Mouse (Mus musculus): ENCODE data around the gene Spock1. TPM values are rescaled to one million over a fixed set of nuclear protein-coding genes. Genes with fewer than 3 reads are reported as not detected.

Spock1 gene
- total and polyA plus RNA-seq, 3 experiments: 6.2 to 12.2 (median 8.0) TPM

DNA sequence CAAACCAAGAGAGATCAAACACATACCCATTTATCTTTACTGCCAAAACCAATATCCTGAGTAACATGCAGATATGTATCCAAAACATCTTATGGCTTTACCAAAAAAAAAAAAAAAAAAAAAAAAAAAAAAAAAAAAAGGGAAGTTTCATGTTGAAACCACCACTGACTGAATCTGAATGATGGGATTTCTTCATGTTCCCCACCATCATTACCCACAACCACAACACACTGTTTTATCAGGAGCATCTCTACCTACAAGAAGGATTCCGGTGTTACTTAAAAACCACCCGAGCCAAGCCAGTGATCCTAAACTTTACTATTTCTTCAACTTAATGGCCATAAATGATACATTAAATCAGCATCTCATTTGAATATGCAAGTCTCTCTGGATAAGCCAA is 109.5 kb downstream of the Spock1 start:
- no peak for DNase-seq

DNA sequence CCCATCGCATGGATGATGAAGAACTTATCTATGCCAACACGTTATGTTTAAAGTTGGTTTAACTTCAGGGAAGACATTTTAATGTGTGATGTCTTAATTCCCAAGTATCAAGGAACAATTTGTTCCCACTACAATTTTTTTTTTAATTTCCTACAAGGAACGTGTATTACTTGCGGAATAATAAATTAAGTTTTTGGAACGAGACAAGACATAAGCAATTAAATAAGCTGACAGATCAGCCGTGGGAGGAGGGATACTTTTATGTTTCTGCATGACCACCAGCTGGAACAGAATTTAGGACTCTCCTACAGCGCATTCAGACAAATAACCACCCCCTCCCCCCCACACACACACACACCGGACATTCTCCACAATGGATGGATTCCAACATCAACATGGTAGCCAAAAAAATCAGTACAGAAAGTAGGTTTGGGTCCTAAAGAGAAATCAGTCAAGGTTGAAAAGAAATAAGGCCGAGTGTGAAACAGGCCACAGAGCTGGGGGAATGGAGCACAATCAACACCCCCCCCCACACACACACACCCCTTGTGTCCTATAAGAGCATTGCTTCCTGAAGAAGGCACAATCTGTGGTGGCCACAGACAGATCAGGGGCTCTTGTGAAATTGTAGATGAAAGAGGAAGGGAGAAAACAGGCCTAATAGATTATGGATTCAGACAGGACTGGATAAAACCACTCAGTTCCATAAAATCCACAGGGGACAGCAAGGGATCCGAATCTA is 111.0 kb downstream of the Spock1 start:
- no peak for DNase-seq

DNA sequence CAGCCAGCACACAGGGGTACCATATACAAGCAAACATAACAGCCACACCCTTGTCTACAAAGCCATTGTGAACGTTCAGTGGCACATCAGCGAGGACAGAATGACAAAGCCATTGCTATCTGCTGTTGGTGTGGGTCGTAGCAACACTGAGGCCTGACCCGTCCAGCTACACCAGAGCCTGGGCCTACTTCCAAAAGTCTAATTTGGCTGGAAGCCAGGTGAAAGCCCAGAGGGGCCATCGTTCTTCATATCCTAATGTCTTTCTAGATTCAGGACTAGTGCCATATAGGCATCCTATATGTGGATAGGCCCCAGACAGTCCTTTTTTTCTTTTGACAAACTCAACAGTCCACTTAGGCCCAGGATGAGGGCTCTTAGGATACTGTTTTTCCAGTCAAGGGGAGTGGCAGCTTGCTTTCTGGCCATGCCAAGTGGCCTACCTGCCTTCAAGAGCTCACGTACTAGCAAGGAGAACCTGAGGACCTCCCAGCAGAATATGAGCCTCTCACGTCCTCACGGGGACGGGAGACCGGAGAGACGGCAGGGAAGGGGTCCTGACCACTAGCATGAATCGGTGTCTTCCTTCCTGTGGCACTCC is 114.4 kb downstream of the Spock1 start:
- no peak for DNase-seq

DNA sequence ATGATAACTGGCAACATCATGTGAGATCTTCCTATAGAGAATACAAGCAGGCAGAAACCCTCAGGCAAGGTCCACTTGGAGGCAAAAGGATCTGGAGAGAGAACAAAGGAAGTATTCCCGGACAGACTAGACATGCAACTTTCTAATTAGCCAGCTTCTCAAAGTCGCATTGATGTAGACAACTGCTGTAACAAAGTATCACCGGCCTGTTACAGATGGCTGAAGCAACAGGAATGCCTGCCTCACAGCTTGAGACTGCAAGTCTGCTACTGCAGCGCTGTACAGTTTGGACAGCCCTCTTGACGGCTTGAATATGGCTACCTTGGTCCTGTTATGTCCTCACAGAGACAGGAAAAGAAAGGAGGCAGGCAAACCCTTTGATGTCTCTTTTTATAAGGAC is 118.3 kb downstream of the Spock1 start:
- DNase-seq: no peak

DNA sequence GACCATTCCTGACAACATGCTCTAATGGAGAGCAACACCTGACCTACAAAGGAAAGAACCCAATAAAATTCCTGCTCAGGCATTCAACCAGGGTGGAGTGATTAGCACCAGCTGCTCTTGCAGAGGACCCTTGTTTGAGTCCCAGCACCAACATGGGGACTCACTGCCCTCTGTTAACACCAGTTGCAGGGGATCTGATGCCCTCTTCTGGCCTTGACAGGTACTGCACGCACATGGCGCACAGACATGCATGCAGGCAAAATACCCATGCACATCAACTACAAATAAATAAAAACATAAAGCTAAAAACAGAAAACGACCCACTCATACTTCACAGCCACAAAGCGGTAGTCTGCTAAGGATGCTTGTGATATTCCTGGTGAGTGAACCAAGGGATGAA is 119.8 kb downstream of the Spock1 start:
- DNase-seq: no peak

DNA sequence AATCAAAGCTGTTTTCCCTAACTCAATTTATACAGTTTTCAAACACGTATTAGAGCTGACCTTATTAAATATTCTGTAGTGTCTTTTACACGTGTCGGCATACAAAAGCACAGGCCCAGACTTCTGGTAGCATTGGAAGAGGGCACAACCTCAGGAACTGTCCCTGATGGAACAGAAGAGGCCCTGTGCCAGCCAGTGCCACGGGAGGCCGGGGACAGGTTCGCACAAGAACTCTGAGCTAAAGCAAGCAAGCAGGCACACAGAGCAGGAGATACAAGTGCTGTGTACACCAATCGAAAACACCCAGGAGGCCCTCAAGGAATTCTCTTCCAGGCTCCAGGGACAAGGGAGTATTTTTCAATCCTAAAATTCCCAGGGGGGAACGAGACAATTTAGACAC is 121.9 kb downstream of the Spock1 start:
- DNase-seq: no peak

DNA sequence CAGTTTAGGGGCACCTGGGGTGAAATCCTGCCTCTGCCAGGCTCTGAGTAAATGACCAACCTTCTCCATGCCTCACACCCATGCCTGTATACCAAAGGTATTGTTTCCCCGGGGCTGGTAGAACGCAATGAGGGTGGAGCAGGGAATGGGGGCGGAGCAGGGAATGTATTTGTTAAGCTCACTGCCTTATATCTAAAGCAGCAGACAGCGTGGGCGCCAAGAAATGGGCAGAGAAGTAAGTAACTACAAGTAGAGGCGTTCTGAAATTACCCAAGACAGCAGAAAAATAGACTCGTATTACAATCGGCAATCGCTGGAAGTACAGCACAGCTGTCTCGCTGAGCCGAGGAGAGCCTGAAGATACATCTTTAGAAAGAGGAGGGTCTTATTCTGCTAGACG is 125.2 kb downstream of the Spock1 start:
- no peak for DNase-seq

DNA sequence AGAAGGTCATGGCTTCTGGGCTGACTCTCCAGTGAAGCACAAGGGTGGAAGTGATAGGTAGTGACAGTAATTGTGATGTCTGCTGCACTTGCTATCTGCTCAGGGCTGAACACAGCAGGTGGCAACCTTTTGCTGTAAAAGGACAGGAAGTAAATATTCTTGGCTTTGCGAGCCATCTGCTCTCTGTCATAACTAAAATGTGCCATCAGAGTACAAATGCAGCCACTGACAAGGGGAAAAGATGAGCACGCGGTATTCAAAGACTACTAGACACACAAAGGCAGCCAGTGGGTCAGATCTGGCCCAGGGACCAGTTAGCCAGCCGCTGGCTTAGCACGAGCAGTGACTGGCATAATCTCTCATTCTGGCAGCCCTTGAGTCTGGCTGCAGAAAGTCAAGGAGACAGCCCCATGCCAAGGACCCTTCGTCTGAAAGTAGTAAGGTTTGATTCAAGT is 126.0 kb downstream of the Spock1 start:
- DNase-seq: no peak

DNA sequence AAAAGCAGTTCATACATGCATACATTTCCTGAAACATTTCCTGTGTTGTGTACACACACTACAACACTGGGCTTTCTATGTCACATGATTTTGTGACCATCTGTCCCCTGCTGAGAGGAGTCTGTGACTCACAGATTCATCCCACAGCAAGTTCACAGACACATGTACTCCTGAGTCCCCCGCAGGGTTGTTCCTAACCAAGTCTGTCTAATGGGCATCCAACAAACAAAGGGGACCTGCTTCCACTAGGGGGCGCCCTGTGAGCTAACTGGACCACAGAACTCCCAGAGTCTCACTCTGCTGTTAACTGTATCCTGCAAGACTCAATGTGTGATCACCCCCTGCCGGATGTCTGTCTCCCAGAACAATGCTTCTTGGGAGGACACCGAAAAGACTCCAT is 129.0 kb downstream of the Spock1 start:
- DNase-seq: no peak

DNA sequence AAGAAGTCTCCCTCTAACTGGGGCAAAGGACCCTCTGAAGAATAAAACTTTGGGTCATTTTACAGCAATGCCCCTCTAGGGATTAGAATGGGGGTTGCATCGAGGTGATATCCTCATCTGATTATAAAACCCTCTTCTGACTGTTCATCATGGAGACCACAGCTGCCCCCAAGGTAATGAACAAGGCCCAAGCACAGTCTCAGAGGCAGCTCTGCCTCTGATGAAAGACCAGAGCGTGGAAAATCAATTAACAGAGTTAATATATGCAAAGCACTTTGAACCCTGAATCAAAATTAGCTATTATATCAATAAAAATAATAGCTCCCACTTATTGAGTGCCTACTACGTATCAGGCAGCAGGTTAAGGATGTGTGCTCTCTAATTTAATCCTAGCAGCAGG is 129.6 kb downstream of the Spock1 start:
- no peak for DNase-seq

DNA sequence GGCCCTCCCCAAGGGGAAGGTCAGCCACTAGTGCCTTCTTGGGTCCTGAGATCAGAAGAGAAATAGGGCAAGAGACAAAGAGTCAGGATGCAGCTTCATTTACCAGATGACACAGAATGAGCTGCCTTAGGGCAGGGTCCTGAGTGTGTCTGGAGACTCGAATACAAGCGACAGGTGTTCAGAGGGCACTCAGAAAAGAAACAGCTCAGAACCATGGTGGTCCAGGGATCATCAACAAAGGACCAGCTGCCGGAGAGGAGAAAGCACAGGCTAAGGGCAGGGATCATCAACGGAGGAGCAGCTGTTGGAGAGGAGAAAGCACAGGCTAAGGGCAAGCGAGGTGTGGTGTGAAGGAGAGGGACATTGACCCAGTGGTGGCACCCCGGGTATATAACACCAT is 136.1 kb downstream of the Spock1 start:
- DNase-seq: no peak

DNA sequence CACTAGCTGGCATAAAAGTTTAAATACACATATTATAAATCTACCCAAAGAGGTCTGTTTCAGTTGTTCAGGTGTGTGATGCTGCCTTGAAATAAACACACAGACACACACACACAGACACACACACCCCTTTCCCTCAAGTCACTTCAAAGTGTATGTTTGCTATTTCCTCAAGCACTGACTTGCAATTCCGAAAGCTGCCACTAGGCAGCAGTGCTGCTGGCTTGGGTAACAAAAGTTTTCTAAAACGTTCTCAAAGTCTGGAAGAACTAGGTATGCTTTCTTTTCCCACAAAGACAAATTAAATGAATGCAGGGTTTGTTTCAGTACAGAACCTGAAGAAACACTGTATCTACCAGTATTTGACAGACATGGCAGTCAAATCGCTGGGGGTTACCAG is 141.4 kb downstream of the Spock1 start:
- DNase-seq: no peak

DNA sequence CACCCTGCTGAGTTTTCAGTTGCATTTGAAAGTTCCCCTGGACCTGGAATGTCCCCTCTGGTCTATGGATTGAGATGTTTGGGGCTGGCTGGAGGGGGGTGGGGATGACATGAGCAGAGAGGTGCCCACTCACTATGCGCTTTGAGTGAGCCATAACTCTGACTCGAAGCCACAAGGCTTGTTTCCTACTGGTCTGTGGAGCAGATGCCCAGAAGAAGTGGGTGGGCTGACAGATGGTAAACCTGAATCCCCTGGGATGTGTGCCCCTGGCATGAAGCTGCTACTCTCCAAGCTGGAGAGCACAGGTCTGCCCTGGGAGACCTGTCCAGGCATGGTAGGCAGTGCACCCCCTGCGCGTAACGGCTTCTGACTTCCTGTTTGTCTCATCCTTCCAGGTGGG is 147.0 kb downstream of the Spock1 start:
- DNase-seq: no peak

DNA sequence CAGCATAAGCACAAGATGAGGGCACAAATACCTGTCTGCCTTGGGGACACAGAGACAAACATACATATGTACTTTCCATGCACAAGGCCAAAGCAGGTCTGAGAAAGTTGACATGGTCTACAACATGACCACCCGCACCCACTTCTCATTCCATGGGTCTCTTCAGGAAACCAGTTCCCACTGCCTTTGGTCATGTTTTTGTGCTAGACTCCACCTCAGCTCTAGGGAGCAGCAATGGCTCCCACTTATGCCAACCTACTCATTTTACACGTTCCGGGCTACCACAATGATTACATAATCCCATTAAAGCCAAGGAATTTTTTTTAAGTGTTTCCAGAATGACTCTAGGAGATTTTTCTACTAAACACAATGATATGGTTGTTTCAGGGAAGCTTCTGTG is 147.5 kb downstream of the Spock1 start:
- no peak for DNase-seq

DNA sequence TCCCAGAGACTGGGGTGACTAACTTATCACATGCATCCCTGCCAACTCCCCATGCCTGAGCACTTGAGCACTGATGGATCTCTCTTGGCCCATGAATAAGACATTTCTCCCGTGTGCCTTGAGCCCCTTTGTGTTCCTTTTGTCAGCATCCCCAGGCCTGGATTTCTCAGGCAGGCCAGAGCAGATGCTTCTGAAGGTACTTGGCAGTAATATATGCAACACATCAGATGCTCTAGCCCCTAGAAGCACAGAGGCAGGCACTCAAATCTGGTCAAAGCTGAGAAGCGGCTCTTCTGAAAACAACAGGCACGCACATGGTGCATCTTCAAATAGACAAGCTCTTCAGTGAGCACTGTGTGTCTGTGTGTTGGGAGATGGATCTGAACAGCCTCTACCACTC is 151.8 kb downstream of the Spock1 start:
- no peak for DNase-seq

DNA sequence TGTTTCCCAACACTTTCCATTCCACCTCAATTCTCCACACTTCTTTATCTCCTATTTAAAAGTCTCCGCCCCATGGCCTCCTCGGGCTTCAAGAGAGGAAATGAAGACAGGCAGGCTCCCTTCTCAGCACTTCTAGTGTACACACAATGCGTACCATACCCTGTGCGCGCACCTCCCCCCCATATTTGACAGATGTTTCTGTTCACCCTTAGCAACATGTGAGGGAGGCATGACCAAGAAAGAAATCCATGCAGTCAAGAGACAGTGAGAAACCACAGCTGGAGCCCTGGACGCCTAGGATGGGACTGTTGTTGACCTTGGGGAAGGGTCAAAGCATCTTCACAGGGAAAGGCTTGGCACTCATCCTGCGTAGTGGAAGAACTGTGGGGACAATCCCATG is 157.3 kb downstream of the Spock1 start:
- no peak for DNase-seq

DNA sequence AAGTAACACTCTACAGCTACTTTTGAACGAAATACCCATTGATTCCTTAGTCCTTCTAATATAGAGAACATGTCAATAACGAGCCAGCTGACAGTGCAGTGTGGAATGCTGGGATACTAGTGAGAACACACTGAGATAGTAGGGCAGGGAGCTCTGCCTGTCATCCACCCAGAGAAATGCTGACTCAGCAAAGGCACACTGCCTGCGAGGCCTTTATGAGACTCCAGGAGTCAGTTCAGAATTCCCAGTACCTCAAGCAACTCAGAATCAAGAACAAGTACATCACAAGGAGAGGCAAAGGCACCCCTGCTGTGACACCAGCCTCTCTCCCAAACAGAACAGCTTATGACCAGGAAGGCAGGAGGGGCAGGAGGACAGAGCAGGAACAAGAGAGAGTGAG is 163.5 kb downstream of the Spock1 start:
- no peak for DNase-seq

DNA sequence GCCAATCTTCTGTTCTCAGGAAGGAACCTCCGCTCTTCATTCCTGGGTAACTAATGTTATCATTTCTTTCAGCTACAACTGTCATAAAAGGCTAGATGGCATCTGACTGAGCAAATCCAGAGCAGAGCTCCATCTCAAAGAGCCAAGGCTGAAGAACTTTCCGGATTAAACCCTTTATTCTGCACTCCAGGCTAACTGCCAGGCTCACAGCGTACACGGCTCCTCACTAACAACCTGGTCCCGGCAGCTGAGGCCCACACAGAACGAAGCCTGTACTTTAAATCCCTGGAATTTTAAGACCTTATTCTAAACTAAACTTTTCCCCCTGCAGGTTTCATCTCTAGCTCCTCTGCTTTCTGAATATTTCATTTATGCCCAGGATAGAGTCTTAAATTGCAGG is 166.9 kb downstream of the Spock1 start:
- DNase-seq: no peak

DNA sequence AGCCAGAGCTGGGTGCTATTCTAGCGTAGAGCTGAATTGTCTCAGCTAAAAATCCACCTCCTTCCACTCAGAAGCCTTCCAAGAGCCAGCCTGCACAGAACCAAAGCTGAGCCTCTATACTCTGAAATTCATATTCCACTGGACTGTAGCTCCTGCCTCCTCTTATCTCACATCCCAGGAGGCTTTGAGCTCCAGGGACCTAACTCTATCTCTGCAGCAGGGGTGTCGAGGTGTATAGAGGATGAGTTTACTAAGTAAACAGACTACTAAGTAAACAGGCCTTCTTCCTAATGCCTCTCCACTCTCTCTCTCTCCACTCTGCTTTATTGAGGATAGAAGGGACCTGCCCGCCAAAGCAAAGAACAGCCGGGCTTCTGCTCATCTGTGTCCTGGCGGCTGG is 167.7 kb downstream of the Spock1 start:
- no peak for DNase-seq

DNA sequence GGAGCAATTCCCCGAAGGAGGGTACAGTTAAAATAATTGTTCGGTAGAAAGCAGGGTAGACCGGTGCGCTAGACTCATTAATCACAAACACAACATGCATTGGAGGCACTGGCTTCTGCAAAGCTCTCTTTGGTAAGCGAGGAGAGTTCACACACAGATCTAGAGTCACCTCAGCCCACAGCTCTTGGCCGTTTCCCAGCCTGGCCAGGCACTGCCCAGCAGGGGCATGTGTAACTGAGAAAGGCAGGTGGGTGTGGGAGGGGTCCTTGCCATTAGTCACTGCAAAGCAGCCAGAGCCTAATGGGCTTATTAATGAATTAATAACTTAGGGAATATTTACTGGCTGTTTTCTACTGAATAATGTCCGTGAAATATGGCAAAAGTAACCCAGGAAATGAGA is 172.1 kb downstream of the Spock1 start:
- DNase-seq: no peak

DNA sequence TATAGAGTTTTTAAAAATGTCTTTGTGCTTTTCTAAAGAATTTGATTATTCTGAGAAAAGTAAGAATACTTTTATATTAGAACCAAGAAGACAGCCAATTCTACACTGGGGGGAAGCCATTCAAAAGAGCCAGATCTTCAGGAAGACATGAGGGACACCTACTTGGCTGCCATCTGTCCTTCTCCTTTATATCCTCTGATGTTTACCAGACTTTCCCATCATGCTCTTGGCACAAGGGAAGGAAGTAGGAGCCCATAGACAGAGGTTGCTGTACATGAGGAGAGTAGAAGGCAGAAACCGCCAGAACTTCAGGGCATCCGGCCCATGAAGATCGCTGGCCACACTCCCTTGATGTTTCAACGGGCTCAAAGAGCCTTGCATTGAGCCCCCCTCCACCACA is 173.6 kb downstream of the Spock1 start:
- DNase-seq: no peak

DNA sequence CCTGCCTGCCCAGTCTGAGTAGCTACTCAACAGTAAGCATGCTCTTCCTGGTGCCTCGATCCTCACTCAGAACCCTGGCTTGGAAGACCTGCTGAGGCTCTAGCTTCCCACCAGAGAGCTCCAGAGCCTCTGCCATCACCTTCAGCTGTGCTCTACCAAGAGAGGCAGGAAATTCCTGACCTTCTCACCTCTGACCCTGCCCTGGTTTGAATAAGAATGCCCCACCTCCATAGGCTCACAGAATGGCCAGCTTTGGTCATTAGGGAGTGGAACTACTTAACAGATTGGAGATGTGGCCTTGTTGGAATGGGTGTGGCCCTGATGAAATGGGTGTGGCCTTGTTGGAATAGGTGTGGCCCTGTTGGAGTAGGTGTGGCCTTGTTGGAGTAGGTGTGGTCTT is 174.6 kb downstream of the Spock1 start:
- DNase-seq: no peak

DNA sequence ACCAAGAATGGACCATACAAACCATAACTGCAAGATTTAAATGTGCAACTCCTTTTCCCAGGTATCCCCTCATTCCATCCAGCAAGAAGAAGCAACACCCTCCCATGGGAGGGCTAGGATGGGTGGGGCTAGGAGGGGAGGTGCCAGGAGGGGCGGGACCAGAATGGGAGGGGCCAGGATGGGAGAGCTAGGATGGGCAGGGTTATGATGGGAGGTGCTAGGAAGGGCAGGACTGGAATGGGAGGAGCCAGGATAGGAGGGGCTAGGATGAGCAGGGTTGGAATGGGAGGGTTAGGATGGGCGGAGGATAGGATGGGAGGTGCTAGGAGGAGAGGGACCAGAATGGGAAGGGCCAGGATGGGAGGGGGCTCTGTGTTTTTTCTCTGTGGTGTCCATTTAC is 175.9 kb downstream of the Spock1 start:
- DNase-seq: no peak

DNA sequence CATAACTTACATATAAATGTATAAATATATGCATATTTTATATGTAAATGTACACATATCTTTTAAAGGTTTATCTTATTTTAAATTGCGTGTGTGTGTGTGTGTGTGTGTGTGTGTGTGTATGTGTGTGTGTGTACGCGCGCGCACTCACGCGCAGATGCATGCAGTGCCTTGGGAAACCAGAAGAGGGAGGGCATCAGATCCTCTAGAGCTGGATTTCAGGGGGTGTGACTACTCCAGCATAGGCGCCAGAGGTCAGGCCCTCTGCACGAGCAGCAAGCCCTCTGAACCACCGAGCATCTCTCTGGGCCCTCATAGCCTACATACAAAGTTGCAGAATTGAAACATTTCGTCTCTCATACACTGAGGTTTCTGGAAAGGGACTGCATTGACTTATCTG is 180.4 kb downstream of the Spock1 start:
- DNase-seq: no peak

Data from adrenal gland, adult 2 months (tissue).